Mouse (Mus musculus) ovary, postnatal 14 days (tissue): ENCODE results near the gene Enpp7.

ENCODE experiments used
- DNase-seq: peaks from one replicate; pipeline ENCODE4 v3.0.0; 2022; ENCODE audit warnings: low spot score

Gene Enpp7

GRCm38 (mm10) chr11:119035686-119036165 lies 47.7 kb downstream of the Enpp7 start:
- no peak for DNase-seq

GRCm38 (mm10) chr11:119036447-119036846 lies 48.5 kb downstream of the Enpp7 start:
- DNase-seq: no peak

DNA sequence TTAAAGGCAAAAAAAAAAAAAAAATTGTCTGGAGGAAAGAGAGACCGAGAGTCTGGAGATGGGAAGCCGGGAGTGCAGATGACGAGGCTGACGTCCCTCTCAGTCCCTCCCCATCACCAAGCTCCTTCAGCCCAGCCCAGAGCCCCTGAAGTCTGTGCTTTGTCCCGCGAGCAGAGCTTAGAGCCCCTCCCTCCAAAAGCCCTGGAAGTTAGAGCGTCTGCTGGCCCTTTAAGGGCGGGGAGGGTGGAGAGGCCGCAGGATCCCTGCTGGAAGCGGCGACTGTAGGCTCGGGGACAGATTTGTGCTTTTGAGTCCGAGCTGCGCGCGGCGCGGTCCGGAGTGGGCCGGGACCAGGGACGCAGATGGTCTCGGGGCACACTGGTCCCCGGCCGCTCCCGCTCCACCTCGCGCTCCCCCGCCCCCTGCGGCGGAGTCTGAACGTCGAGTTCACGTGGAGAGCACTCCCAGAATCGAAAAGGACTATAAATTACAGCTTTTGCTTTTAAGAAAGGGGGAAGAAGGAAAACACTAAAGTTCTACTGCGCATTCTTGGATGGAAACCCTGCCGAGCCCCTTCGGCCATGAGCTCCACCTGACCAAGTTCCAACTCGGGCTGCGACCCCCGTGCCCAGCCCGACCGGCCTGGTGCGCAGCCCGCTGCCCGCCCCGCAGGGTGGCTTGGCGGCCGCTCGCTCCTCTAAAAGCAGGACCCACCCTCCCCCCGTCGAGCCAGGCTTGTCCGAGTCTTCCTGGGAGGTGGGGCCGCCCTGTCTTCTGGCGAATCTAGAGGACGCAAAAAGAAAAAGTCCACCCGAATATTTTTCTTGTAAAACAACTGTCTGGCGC lies 49.2 kb downstream of the Enpp7 start:
- DNase-seq: no peak

DNA sequence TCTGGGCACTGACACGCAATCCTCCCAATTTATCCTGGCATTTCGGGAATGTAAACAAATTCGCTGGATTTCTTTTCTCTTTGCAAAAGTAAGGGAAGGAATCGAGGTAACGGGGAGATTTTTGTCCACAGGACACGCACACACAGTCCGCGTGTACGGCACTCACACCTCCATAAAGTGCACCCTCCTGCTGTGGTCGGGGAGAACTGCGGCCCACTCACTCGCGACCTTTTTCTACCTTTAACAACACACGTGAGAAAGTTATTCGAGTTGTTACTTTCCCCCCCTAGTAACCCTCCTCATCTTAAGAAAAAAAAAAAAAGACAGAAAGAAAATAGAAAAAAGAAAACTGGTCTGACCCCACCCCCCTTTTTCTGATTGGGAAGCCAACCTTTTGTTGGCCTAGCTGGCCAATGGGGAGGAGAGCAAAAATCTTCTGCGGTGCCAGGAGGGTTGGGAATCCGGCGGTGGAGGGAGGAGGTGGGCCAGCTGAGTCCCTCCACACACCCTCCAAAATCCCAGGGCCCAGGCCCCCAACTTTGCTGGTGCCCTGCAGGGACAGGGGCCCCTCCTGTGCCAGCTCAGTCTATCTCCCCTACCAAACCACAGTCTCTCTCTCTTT lies 49.9 kb downstream of the Enpp7 start:
- DNase-seq: no peak

- no peak for DNase-seq
Measured at GRCm38 (mm10) chr11:119038744-119039484, 50.9 kb downstream of the Enpp7 start.

DNA sequence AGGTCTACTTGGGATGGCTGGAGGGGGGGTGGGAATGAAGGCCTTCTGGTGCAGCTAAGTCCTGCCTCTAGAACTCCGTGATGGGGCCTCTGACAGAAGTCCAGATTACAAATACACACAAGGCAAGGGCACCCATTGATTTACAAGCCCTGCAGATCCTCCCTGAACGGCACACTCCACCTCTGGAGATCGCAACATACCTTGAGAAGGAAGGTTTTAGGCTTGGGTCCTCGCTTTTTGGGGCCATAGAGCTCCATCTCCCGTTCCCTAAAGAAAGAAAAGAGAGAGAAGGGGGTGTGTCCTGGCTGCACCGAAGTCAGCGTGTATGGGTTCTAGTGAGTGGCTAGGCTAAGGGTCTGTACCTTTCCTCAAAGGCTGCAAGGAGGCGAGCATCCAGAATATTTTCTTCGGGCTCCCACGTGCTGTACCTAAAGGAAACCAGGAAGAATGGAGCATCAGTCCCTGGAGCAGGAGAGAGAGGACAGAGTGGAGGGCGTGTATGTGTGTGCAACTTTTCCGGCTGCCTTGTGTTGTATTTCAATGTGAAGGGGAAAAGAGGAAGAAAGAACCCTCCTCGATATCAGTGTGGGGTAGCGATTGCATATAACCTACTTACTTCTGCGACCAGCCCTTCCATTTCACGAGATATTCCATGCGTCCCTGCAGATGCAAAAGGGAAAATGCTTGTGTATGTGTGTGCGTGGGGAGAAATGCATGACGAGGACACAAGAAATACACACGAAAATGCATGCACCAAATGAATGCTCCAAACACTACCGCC lies 51.9 kb downstream of the Enpp7 start:
- DNase-seq: no peak

DNA sequence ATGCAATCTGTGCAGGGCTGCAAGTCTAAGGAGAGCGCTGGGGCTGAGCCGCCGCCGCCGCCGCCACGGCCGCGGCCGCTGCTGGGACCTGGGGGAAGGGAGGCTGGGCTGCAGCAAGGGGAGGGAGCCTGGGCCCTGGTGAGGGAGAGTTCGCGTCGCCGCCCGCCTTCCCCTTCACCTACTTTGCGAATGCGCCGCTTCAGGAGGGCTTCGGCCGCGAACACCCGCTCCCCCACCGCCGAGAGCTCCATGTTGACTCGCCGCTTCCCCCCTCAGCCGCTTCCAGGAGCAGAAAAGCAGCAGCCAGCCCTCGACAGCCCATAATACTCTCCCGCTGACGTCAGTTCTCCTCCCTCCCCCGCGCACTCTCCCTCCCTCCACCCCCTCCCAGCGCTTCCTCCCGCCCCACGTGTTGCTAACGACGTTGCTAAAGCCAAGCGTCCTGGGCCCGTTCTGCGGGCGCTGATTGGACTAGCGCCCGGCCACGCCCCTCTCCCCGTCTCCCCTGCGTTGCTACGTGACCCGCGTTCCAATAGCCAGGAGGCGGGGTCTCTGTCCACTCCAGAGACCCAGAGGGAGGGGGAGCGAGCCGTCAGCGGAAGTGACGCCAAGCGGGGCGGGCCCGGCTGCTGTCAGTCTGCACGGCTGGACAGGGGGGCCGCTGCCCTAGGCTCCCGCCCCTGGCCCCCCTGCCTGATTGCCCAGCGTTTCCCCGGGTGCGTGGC lies 52.8 kb downstream of the Enpp7 start, which contains the start of gene Cbx8:
TSS of gene Cbx8 (minus strand) at position 370 of the 725 bp plus-strand sequence.
- peak; percentile 98 for DNase-seq

DNA sequence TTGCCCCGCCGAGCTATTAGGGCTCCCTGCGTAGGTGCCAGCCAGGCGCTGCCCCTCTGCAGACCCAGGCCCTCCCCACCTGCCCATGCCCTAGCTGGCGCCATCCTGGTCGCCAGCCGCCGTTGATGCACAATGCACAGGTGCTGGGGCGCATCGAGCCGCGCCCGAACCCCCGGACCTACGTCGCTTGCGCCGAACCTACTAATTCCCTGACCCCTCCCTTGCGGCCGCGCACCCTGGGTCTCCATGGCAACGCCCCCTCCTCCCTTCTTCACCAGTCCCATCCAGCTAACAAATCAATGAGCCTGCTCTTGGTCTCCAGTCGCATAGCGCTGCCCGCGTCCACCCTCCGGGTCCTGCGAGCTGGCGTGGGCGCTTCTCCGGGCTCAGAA lies 53.3 kb downstream of the Enpp7 start:
- no peak for DNase-seq

- DNase-seq: no peak
Measured at GRCm38 (mm10) chr11:119041750-119042465, 53.9 kb downstream of the Enpp7 start.
